ENCODE assay signal across 21 mouse cellular contexts in genomic region chr1:42599238-42599637, GRCm38 (mm10).
DNase-seq lines count a peak whose midpoint lies in the region; ATAC-seq and TF ChIP-seq lines count a peak whose summit lies in the region.
"Had no signal": no experiment of that assay in that cellular context is flagged by ENCODE, and none has a peak within 500 bp of the region (broad histone marks: within the 10 kb centered on the region; RNA-seq: fewer than 3 reads in every experiment).

No protein-coding gene starts in this region.

- TF ChIP-seq CTCF in hindbrain, postnatal 0 days (IDR thresholded peaks at IDR 0.05; ENCODE audit: low read depth): no peak
- no peak for TF ChIP-seq CTCF in stomach, postnatal 0 days (IDR thresholded peaks at IDR 0.05; ENCODE audit: low read depth)

- no peak overlapping the region for H3K4me2 ChIP-seq in hindbrain, postnatal 0 days (ENCODE audit: low read depth, low read length)
- no peak overlapping the region for H3K4me2 ChIP-seq in hindbrain, embryonic 11.5 days (replicated peaks; ENCODE audit: low read depth, low read length)
- H3K4me2 ChIP-seq in stomach, embryonic 16.5 days (ENCODE audit: low read depth, low read length): no peak overlapping the region
- no peak overlapping the region for H3K4me2 ChIP-seq in stomach, postnatal 0 days (replicated peaks; ENCODE audit: low read depth)
- no peak overlapping the region for H3K4me2 ChIP-seq in intestine, embryonic 16.5 days (ENCODE audit: low read depth, low read length)
- H3K4me2 ChIP-seq: forebrain, embryonic 12.5 days; heart, embryonic 11.5 days; hindbrain, embryonic 13.5 days; intestine, embryonic 15.5 days; limb, embryonic 13.5 days; liver, embryonic 13.5 days; lung, embryonic 15.5 days; midbrain, embryonic 11.5 days had no signal

- no peak overlapping the region for H3K4me3 ChIP-seq in hindbrain, postnatal 0 days (ENCODE audit: low read length)
- H3K4me3 ChIP-seq in hindbrain, embryonic 11.5 days (ENCODE audit: low read depth, low read length): no peak overlapping the region
- H3K4me3 ChIP-seq in stomach, embryonic 16.5 days (replicated peaks; ENCODE audit: low read length): no peak overlapping the region
- no peak overlapping the region for H3K4me3 ChIP-seq in stomach, postnatal 0 days (ENCODE audit: low read depth, low read length)
- no peak overlapping the region for H3K4me3 ChIP-seq in intestine, embryonic 16.5 days (ENCODE audit: low read length)
- H3K4me3 ChIP-seq: embryonic facial prominence, embryonic 10.5 days; forebrain, embryonic 12.5 days; hindbrain, embryonic 13.5 days; intestine, embryonic 15.5 days; limb, embryonic 13.5 days; liver, embryonic 13.5 days; lung, embryonic 15.5 days had no signal

- H3K27me3 ChIP-seq in hindbrain, postnatal 0 days (ENCODE audit: insufficient read depth, low read length): no peaks in the 10 kb centered on the region
- H3K27me3 ChIP-seq in hindbrain, embryonic 11.5 days (ENCODE audit: control insufficient read depth, insufficient read depth, low read length): no peaks in the 10 kb centered on the region
- no peaks in the 10 kb centered on the region for H3K27me3 ChIP-seq in stomach, embryonic 16.5 days (ENCODE audit: control insufficient read depth, insufficient read depth, low read length)
- no peaks in the 10 kb centered on the region for H3K27me3 ChIP-seq in stomach, postnatal 0 days (ENCODE audit: control insufficient read depth, insufficient read depth, low read length)
- no peaks in the 10 kb centered on the region for H3K27me3 ChIP-seq in intestine, embryonic 16.5 days (replicated peaks; ENCODE audit: control insufficient read depth, insufficient read depth, low read length)
- H3K27me3 ChIP-seq: forebrain, embryonic 12.5 days; hindbrain, embryonic 13.5 days; intestine, embryonic 15.5 days; limb, embryonic 13.5 days; liver, embryonic 13.5 days; lung, embryonic 15.5 days had no signal

- H3K9ac ChIP-seq in hindbrain, postnatal 0 days (replicated peaks; ENCODE audit: low read length): no peak overlapping the region
- no peak overlapping the region for H3K9ac ChIP-seq in hindbrain, embryonic 11.5 days (ENCODE audit: low read depth, low read length)
- H3K9ac ChIP-seq in stomach, embryonic 16.5 days (ENCODE audit: low read length): no peak overlapping the region
- no peak overlapping the region for H3K9ac ChIP-seq in stomach, postnatal 0 days (ENCODE audit: low read length)
- no peak overlapping the region for H3K9ac ChIP-seq in intestine, embryonic 16.5 days (ENCODE audit: low read depth, low read length)
- H3K9ac ChIP-seq: forebrain, embryonic 12.5 days; hindbrain, embryonic 13.5 days; intestine, embryonic 15.5 days; limb, embryonic 13.5 days; liver, embryonic 13.5 days; lung, embryonic 15.5 days had no signal

- H3K27ac ChIP-seq in hindbrain, postnatal 0 days: no peak overlapping the region
- no peak overlapping the region for H3K27ac ChIP-seq in hindbrain, embryonic 11.5 days (ENCODE audit: low read depth, low read length)
- H3K27ac ChIP-seq in stomach, embryonic 16.5 days (ENCODE audit: low read length): no peak overlapping the region
- no peak overlapping the region for H3K27ac ChIP-seq in stomach, postnatal 0 days (replicated peaks)
- no peak overlapping the region for H3K27ac ChIP-seq in intestine, embryonic 16.5 days (ENCODE audit: low read length)
- H3K27ac ChIP-seq: embryonic facial prominence, embryonic 10.5 days; forebrain, embryonic 12.5 days; hindbrain, embryonic 13.5 days; intestine, embryonic 15.5 days; kidney, postnatal 0 days; limb, embryonic 13.5 days; liver, embryonic 13.5 days; lung, embryonic 15.5 days; macrophage had no signal

- peak; percentile 2 for DNase-seq in hindbrain, postnatal 0 days (ENCODE audit: low spot score)
- DNase-seq in hindbrain, embryonic 11.5 days (ENCODE audit: low spot score): no peak
- DNase-seq in stomach, postnatal 0 days (ENCODE audit: low spot score): no peak
- DNase-seq in cerebellum, adult 8-10 months: peak; percentile 2
- no peak for DNase-seq in thymus, postnatal 36 days
- DNase-seq: adrenal gland, adult 2 months; heart, postnatal 10 days; liver, embryonic 13.5 days; right cerebral cortex, adult 18-20 months had no signal

- ATAC-seq in hindbrain, postnatal 0 days: no peak
- no peak for ATAC-seq in hindbrain, embryonic 11.5 days (ENCODE audit: low FRiP score)
- peak; percentile 40; the same call in 1 of the 2 replicates for ATAC-seq in stomach, embryonic 16.5 days (ENCODE audit: insufficient read depth, low FRiP score)
- no peak for ATAC-seq in stomach, postnatal 0 days (ENCODE audit: low FRiP score, low TSS enrichment)
- no peak for ATAC-seq in intestine, embryonic 16.5 days
- ATAC-seq: intestine, embryonic 15.5 days had no signal

- no peaks in the 10 kb centered on the region for H3K9me3 ChIP-seq in hindbrain, postnatal 0 days (ENCODE audit: low read length)
- H3K9me3 ChIP-seq in hindbrain, embryonic 11.5 days (ENCODE audit: control insufficient read depth, low read length): no peaks in the 10 kb centered on the region
- no peaks in the 10 kb centered on the region for H3K9me3 ChIP-seq in stomach, embryonic 16.5 days (replicated peaks; ENCODE audit: control insufficient read depth, low read length)
- H3K9me3 ChIP-seq in stomach, postnatal 0 days (ENCODE audit: control insufficient read depth, low read length): no peaks in the 10 kb centered on the region
- no peaks in the 10 kb centered on the region for H3K9me3 ChIP-seq in intestine, embryonic 16.5 days (ENCODE audit: control insufficient read depth, low read length)
- H3K9me3 ChIP-seq: embryonic facial prominence, embryonic 10.5 days; forebrain, embryonic 12.5 days; hindbrain, embryonic 13.5 days; intestine, embryonic 15.5 days; limb, embryonic 13.5 days; liver, embryonic 13.5 days; lung, embryonic 15.5 days had no signal

- H3K36me3 ChIP-seq in hindbrain, postnatal 0 days (ENCODE audit: insufficient read depth, low read length): no peaks in the 10 kb centered on the region
- H3K36me3 ChIP-seq in hindbrain, embryonic 11.5 days (ENCODE audit: control insufficient read depth, insufficient read depth, low read length): no peaks in the 10 kb centered on the region
- H3K36me3 ChIP-seq in stomach, embryonic 16.5 days (ENCODE audit: control insufficient read depth, insufficient read depth, low read length): no peaks in the 10 kb centered on the region
- no peaks in the 10 kb centered on the region for H3K36me3 ChIP-seq in stomach, postnatal 0 days (ENCODE audit: control insufficient read depth, insufficient read depth, low read length)
- no peaks in the 10 kb centered on the region for H3K36me3 ChIP-seq in intestine, embryonic 16.5 days (ENCODE audit: control insufficient read depth, insufficient read depth, low read length)
- H3K36me3 ChIP-seq: embryonic facial prominence, embryonic 10.5 days; forebrain, embryonic 12.5 days; hindbrain, embryonic 13.5 days; intestine, embryonic 15.5 days; limb, embryonic 13.5 days; liver, embryonic 13.5 days; lung, embryonic 15.5 days had no signal

- no peak for TF ChIP-seq EP300 in stomach, postnatal 0 days (optimal IDR thresholded peaks at IDR 0.05)

- no peaks in the 10 kb centered on the region for H3K4me1 ChIP-seq in hindbrain, postnatal 0 days (ENCODE audit: insufficient read depth, low read length)
- no peaks in the 10 kb centered on the region for H3K4me1 ChIP-seq in hindbrain, embryonic 11.5 days (replicated peaks; ENCODE audit: control insufficient read depth, insufficient read depth, low read length)
- H3K4me1 ChIP-seq in stomach, embryonic 16.5 days (ENCODE audit: control insufficient read depth, insufficient read depth, low read length): no peaks in the 10 kb centered on the region
- no peaks in the 10 kb centered on the region for H3K4me1 ChIP-seq in stomach, postnatal 0 days (replicated peaks; ENCODE audit: control insufficient read depth, insufficient read depth)
- no peaks in the 10 kb centered on the region for H3K4me1 ChIP-seq in intestine, embryonic 16.5 days (ENCODE audit: control insufficient read depth, insufficient read depth, low read length)
- H3K4me1 ChIP-seq: embryonic facial prominence, embryonic 10.5 days; forebrain, embryonic 12.5 days; intestine, embryonic 15.5 days; limb, embryonic 13.5 days; liver, embryonic 13.5 days; lung, embryonic 15.5 days had no signal

- 49% methylated on average over 6 of the region's 6 CpGs for WGBS in hindbrain, postnatal 0 days
- 90% methylated on average over 6 of the region's 6 CpGs for WGBS in hindbrain, embryonic 11.5 days
- WGBS in stomach, embryonic 16.5 days: 68% methylated on average over 6 of the region's 6 CpGs
- WGBS in stomach, postnatal 0 days: 64% methylated on average over 6 of the region's 6 CpGs
- 80% methylated on average over 6 of the region's 6 CpGs for WGBS in intestine, embryonic 16.5 days

Comparison
In these comparisons a context has a peak if more than half of its experiments do, and no peak if none do; other contexts are left out.
1. DNase-seq: peak in hindbrain, postnatal 0 days (single experiment) and cerebellum, adult 8-10 months (single experiment); none in hindbrain, embryonic 11.5 days (single experiment), stomach, postnatal 0 days (single experiment) and thymus, postnatal 36 days (0 of 2).